Mouse (Mus musculus): ENCODE data around the gene Dexi.

- TF ChIP-seq POLR2A (IDR thresholded peaks at IDR 0.05; ENCODE audit: insufficient read length, low read depth) (no peak), MAX (IDR thresholded peaks at IDR 0.05; ENCODE audit: low read depth) (no peak), TCF12 (IDR thresholded peaks at IDR 0.05; ENCODE audit: insufficient read depth, poor library complexity, severe bottlenecking) (no peak), SRF (IDR thresholded peaks at IDR 0.05; ENCODE audit: control insufficient read depth, insufficient read length, low read depth) (no peak), MYOG (IDR thresholded peaks at IDR 0.05; ENCODE audit: control insufficient read depth in 1 of 3, insufficient read depth in 1 of 3, insufficient read length in 2 of 3, low read depth in 2 of 3) (no peak), POLR2AphosphoS2 (IDR thresholded peaks at IDR 0.05; ENCODE audit: insufficient read length, low read depth) (no peak), MYOD1 (IDR thresholded peaks at IDR 0.05; ENCODE audit: control insufficient read depth in 1 of 3, insufficient read length in 2 of 3, low read depth in 2 of 3) (no peak)
Observed at GRCm38 (mm10) chr16:10475919-10476318, 66.9 kb downstream of the Dexi start.

Measured in myocyte (in vitro differentiated cells).